Mouse (Mus musculus) kidney, adult 2 months (tissue): ENCODE measurements at regions not wholly inside any gene's neighbourhood (a gene's known extent, or its start where the extent isn't known, plus 50 kb on each side); places are given as distances from the start of the nearest gene placed in this dataset.

Experiments
- DNase-seq: peaks from one replicate; pipeline ENCODE4 v3.0.0; 2021
- H3K27ac ChIP-seq: fragments of 200-500 bp; 2 replicates; pipeline ENCODE4 v1.5.1; 2012; ENCODE audit warnings: low read depth, low read length, control low read depth, inconsistent platforms; ENCODE audit not compliant: insufficient read depth
- H3K27me3 ChIP-seq: fragments of 200-500 bp; replicated peaks from 2 replicates; pipeline ENCODE4 v1.6.1; 2012; ENCODE audit warnings: mild to moderate bottlenecking, moderate library complexity, low read length, inconsistent platforms; ENCODE audit not compliant: control insufficient read depth, insufficient read depth
- H3K36me3 ChIP-seq: fragments of 200-500 bp; 2 replicates; pipeline ENCODE4 v1.6.1; 2012; ENCODE audit warnings: mild to moderate bottlenecking, moderate library complexity, low read length, inconsistent platforms; ENCODE audit not compliant: control insufficient read depth, insufficient read depth
- H3K4me1 ChIP-seq: fragments of 200-500 bp; 2 replicates; pipeline ENCODE4 v1.6.1; 2011; ENCODE audit warnings: low read length; ENCODE audit not compliant: control insufficient read depth, insufficient read depth
- H3K4me3 ChIP-seq: fragments of 200-500 bp; 2 replicates; pipeline ENCODE4 v1.5.1; 2011; ENCODE audit warnings: mild to moderate bottlenecking, low read depth, low read length, control low read depth; ENCODE audit not compliant: insufficient read depth
- CTCF ChIP-seq: fragments of 200-500 bp; conservative IDR thresholded peaks from 2 replicates; pipeline ENCODE4 v1.5.1; 2011; ENCODE audit warnings: low read depth, mild to moderate bottlenecking, control low read depth, low read length, moderate library complexity, mixed read lengths; ENCODE audit not compliant: insufficient read depth, insufficient read length
- POLR2A ChIP-seq: fragments of 200-500 bp; IDR thresholded peaks from one replicate; pipeline ENCODE4 v1.6.1; 2011; ENCODE audit warnings: low read depth, low read length, control low read depth
- WGBS: fragments of 180-500 bp; shearing (Covaris S2); methylation state at CpG from one replicate; pipeline ENCODE4 v1.1.7; 2018; 5-methylcytosine and 5-hydroxymethylcytosine counted together

DNA sequence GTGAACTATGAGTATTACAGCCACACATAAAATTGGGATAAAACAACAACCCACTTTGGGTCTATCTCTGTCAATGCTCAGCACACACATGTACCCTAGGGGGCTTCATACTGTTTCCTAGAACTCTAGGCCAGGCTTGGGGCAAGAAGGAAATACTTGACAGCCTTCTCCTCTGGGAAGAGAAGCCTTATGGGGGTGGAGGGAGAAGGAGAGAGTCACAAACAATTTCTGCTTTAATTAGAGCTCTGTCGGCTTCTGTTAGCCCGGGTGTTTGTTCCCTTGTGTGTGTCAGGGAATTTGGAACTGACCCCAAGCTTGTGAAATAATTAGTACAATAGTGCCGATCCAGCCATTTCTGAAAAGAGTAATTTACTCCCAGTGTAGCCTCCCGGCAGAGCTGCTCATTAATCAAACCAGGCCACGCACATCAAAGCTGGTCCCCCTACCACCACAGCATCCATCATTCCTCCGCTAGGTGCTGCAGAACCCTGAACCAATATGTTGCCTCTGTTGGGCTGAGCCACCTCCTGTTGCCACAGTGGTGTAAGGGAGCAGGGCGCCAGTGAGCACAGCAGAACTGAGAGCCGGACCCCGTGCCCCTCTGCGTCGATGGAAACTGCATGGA is 307.3 kb downstream of the Tmem114 start:
- Histone ChIP-seq H3K27me3 (no peaks in the 10 kb centered on the region; the same call in 1 of the 2 replicates), H3K27ac (no peak overlapping the region), H3K4me3 (no peak overlapping the region), H3K36me3 (no peaks in the 10 kb centered on the region), H3K4me1 (no peaks in the 10 kb centered on the region)
- 29% methylated on average over 11 of the region's 11 CpGs for WGBS
- no peak for DNase-seq
- no peak for TF ChIP-seq CTCF

DNA sequence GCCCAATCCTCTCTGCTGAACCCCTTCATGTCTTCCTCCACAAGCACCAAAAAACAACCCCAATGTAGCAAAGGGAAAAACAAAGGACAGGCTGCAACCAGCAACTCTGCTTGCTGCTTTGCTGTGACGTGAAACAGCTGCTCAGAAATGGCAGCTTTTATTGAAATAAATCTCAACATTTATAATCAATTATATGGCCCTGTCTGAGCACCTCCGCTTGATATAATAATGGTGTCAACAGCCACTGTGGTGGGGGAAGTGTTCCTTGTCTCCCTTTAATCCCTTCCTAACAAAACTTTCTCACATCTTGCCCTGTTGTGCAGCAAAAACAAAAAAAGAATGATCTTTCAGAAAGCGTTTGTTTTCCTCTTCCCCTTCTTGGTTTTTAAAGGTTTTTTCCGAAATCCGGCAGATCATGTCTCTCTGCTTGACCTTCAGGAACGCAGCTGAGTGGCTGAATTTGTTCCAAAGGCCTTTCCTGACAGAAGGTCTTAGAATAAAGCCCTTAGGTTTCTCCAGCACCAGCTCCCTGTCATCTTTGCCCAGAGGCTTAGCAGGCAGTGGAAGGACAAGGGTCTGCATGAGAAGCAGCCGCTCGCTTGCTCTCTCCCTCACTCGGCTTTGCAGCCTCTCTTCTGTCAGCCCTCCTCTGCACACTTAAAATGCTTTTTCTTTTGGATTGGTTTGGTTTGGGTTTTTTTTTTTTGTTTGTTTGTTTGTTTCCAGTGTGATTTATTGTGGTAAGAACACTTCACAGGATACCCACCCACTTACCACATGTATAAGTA is 313.4 kb downstream of the Tmem114 start:
- 42% methylated on average over 9 of the region's 9 CpGs for WGBS
- no peak for DNase-seq
- H3K4me3 ChIP-seq, result no peak overlapping the region
- no peaks in the 10 kb centered on the region for H3K4me1 ChIP-seq
- TF ChIP-seq POLR2A, result no peak
- no peak for TF ChIP-seq CTCF
- H3K36me3 ChIP-seq, result no peaks in the 10 kb centered on the region
- H3K27ac ChIP-seq, result no peak overlapping the region
- no peaks in the 10 kb centered on the region; the same call in 1 of the 2 replicates for H3K27me3 ChIP-seq

DNA sequence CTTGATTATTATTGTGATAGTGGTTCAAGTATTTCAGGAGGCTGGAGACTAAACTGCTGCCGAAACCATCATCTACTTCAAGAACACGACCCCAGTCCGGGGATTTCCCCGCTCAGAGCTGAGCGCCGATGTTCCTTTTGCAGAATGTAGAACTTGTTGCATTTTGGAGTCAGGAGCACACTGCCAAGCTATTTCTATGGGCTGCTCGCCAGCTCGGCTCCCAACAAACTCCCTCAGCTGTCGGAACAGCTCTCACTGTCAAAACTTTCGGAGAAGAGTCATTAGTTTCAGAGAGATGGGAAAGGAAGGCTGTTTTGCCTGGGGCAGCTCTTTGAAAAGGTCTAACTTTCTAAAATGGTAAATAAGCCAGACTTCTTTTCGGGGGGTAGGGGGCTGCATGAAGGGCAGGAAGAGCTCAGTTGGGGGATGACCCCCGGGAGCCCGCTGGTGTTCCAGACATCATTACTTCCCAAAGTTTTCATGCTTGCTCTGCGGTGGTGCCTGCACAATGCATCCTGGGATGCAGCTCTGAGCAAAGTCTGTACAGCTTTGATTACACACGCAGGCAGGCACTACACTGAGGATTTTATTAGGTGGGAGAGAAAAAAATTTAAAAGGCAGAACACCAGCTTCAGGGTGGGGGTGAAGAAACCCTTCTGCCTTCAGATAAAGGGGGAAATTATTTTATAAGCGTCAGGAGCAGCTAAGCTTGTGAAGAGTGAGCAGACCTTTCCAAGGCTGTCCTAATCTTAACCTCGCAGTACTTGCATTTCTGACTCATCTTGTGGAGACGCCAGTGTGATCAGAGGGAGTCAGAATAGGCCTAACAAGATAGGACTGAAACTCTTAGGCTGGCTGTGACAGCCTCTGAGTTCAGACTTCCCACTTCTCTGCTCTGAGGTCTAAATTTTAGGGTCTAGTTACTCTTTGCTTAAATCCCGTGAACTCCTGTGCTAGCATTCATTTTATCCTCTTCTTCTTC is 316.5 kb downstream of the Tmem114 start:
- Histone ChIP-seq H3K4me3 (no peak overlapping the region), H3K4me1 (no peaks in the 10 kb centered on the region), H3K27me3 (no peaks in the 10 kb centered on the region), H3K36me3 (no peaks in the 10 kb centered on the region), H3K27ac (no peak overlapping the region)
- TF ChIP-seq POLR2A (no peak), CTCF (no peak)
- DNase-seq, result no peak
- 67% methylated on average over 19 of the region's 19 CpGs for WGBS

DNA sequence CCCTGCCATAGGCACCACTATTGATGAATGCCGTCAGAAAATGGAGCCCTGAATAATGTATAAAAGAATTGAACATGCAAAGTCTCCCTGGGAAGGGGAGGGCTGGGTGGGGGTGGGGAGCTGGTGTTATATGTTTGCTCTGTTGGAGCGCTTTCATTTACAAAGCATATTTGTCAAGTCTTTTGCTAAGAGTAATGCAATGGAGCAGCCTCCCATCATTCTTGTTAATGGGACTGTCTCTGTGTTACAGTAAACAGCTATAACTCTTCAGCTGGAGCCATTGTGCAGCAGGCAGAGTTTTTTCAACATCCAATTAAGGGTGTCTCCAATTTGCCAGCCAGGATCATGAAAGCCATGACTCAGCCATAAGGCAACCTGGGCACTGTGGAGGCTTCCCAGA is 345.9 kb downstream of the Tmem114 start:
- H3K4me1 ChIP-seq, result no peaks in the 10 kb centered on the region
- H3K27me3 ChIP-seq, result no peaks in the 10 kb centered on the region
- no peaks in the 10 kb centered on the region for H3K36me3 ChIP-seq
- H3K4me3 ChIP-seq, result no peak overlapping the region
- no peak for DNase-seq
- 77% methylated on average over 2 of the region's 2 CpGs for WGBS
- TF ChIP-seq POLR2A (no peak), CTCF (no peak)
- H3K27ac ChIP-seq, result no peak overlapping the region

DNA sequence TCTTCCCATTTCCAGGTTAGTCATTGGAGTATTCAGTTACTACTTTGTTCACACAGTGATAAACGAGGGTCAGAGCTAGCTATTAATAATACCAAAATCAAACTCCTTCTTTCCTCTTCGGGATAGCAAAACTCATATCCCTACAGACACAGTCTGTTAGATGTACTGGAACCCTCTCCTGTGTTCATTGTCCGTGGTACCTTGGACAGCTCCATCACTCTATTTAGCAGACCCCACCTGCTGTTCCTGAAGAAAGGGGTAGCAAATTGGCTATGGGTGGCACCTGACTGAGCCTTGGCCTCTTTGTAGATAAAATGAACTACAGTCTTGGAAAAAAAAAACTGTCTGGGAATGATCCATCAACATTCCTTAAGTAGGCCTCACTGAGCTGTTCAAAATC is 346.5 kb downstream of the Tmem114 start:
- H3K27ac ChIP-seq, result no peak overlapping the region
- DNase-seq, result no peak
- H3K36me3 ChIP-seq, result no peaks in the 10 kb centered on the region
- TF ChIP-seq POLR2A (no peak), CTCF (no peak)
- H3K4me1 ChIP-seq, result no peaks in the 10 kb centered on the region
- 43% methylated on average over 3 of the region's 3 CpGs for WGBS
- no peak overlapping the region for H3K4me3 ChIP-seq
- H3K27me3 ChIP-seq, result no peaks in the 10 kb centered on the region

DNA sequence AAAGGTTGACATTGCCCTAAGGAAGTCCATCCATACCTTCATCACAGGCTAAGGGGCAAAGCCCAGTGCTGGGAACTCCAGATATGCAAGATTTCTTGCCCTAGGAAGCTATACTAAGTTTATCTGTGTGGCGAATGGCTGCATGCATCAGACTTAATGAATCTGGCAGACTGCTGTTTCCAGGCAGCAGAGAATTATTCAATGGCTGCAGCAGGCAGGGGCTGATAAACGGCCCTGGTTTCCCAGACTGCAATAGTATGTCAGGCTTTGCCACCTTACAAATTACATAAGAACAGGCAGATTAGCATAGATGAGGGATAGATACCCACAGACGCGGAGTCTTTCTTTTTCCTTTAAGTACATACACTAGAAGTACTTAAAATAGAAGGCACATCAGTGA is 350.2 kb downstream of the Tmem114 start:
- TF ChIP-seq CTCF (no peak), POLR2A (no peak)
- DNase-seq, result no peak
- Histone ChIP-seq H3K4me3 (no peak overlapping the region), H3K27me3 (no peaks in the 10 kb centered on the region), H3K4me1 (no peaks in the 10 kb centered on the region), H3K36me3 (no peaks in the 10 kb centered on the region), H3K27ac (no peak overlapping the region)
- WGBS, result 74% methylated on average over 4 of the region's 4 CpGs
